Mouse (Mus musculus) testis, postnatal 14 days (tissue): ENCODE measurements around the gene Zswim2.
"Not testable (repeated sequence)": the region's sequence is repeated elsewhere in the genome, so short reads cannot be mapped to it uniquely, and the experiment has no call there.

ENCODE experiments used
- DNase-seq: peaks from one replicate; pipeline ENCODE4 v3.0.0; 2021; ENCODE audit warnings: low spot score

Zswim2 gene

DNA sequence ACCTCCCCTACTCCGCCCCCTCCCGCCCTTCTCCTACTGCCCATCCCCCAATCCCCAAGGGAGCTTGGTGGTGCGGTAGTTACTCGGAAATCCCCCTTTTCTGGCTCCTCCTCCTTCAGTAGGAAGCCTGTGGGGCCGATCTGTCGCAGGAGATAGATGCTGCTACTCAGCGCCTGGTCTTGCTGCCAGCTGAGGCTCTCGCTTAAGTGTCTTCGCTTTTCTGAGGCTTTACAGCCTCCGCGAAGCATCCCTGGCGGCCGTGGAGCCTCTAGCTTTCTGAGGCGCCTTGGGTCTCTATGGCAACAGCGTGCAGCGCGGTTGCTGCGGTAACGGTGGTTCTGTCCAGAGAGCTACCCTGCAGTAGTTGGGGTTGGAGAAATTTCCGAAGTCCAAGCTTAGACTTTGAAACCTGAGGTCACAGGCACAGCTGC, at the start of gene Zswim2:
Gene Zswim2, minus strand, starts transcription at position 298 of the 431 bp plus-strand sequence.
- DNase-seq, result peak; percentile 63

GRCm38 (mm10) chr2:83990253-83990652, 49.2 kb upstream of the Zswim2 start, which contains the start of gene Gm13691:
Gene Gm13691 (plus strand): TSS chr2:83990553.
- DNase-seq, result not testable (repeated sequence)

DNA sequence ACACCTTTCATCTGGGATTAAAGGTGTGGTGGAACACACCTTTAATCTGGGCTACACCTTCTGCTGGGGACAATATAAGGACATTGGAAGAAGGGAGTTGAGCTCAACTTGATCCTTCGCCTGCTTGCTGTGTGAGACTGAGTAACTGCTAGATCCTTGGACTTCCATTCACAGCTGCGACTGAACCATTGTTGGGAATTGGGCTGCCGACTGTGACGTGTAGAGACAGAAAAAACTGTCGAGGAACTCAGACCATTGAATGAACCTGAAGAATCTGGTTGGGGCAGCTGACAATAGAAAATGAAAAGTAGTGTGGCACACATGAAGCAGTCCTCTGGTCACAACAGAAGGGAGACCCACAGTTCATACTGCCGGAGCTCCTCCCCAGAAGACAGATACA, 43.4 kb upstream of the Zswim2 start, which contains the start of gene Gm13697:
Gene Gm13697, plus strand, starts transcription at position 301 of the 400 bp plus-strand sequence.
- not testable (repeated sequence) for DNase-seq

- not testable (repeated sequence) for DNase-seq
Measured at GRCm38 (mm10) chr2:83978633-83979032, 37.6 kb upstream of the Zswim2 start, which contains the start of gene Gm13694. Gene Gm13694 (plus strand): TSS chr2:83978933.

- not testable (repeated sequence) for DNase-seq
Measured at GRCm38 (mm10) chr2:83972823-83973222, 31.8 kb upstream of the Zswim2 start, which contains the start of gene Gm13696. Gene Gm13696 (plus strand): TSS chr2:83973123.

DNA sequence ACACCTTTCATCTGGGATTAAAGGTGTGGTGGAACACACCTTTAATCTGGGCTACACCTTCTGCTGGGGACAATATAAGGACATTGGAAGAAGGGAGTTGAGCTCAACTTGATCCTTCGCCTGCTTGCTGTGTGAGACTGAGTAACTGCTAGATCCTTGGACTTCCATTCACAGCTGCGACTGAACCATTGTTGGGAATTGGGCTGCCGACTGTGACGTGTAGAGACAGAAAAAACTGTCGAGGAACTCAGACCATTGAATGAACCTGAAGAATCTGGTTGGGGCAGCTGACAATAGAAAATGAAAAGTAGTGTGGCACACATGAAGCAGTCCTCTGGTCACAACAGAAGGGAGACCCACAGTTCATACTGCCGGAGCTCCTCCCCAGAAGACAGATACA, 26.0 kb upstream of the Zswim2 start, which contains the start of gene Gm13695:
Gene Gm13695, plus strand, starts transcription at position 301 of the 400 bp plus-strand sequence.
- DNase-seq, result not testable (repeated sequence)

DNA sequence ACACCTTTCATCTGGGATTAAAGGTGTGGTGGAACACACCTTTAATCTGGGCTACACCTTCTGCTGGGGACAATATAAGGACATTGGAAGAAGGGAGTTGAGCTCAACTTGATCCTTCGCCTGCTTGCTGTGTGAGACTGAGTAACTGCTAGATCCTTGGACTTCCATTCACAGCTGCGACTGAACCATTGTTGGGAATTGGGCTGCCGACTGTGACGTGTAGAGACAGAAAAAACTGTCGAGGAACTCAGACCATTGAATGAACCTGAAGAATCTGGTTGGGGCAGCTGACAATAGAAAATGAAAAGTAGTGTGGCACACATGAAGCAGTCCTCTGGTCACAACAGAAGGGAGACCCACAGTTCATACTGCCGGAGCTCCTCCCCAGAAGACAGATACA, 20.2 kb upstream of the Zswim2 start, which contains the start of gene Gm13693:
Gene Gm13693, plus strand, starts transcription at position 301 of the 400 bp plus-strand sequence.
- not testable (repeated sequence) for DNase-seq

DNA sequence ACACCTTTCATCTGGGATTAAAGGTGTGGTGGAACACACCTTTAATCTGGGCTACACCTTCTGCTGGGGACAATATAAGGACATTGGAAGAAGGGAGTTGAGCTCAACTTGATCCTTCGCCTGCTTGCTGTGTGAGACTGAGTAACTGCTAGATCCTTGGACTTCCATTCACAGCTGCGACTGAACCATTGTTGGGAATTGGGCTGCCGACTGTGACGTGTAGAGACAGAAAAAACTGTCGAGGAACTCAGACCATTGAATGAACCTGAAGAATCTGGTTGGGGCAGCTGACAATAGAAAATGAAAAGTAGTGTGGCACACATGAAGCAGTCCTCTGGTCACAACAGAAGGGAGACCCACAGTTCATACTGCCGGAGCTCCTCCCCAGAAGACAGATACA, 14.4 kb upstream of the Zswim2 start, which contains the start of gene Gm13698:
Gene Gm13698, plus strand, starts transcription at position 301 of the 400 bp plus-strand sequence.
- not testable (repeated sequence) for DNase-seq

- DNase-seq, result no peak
Measured at GRCm38 (mm10) chr2:83941792-83942191, 764 bp upstream of the Zswim2 start.

DNA sequence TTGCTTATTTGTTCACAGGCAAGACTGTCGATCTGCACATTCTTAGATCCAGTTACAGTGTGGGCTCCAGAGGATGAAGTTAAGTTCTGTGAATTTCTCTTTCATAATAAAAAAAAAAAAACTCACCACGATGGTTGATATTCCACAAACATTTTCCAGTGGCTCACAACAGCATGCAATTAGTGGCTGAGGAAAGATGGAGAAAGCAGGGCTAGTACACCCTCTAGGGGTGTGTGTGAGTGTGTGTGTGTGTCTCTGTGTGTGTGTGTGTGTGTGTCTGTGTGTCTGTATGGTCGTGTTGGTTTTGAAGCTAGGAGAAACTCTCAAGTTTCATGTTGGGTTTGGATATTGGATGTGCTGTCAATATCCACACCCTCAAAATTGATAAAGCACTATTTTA, 350 bp upstream of the Zswim2 start:
- no peak for DNase-seq

DNA sequence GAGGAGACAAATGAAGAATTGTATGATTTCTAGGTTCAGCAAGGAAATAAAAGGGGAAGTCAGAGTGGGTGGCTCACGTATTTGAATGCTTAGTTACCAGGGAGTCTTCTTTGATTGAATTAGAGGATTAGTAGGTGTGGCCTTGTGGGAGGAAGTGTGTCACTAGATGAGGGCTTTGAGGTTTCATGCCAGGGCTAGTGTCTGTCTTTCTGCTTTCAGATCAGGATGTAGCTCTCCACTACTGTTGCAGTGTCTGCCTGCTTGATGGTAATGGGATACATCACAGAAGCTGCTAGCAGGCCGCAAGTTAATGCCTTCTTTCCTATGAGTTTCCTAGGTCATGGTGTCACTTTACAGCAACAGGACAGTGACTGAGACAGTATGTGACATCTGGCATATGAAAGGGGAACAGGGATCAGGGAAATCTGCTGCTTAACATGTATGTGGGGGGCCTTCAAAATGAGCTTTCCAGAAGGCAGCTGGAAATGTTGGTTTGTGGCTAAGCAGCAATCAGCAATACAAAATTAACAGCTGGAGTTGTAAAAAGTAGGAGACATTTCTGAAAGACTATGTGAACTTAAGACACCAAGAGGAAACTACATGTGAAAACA, 11.4 kb downstream of the Zswim2 start:
- no peak for DNase-seq

DNA sequence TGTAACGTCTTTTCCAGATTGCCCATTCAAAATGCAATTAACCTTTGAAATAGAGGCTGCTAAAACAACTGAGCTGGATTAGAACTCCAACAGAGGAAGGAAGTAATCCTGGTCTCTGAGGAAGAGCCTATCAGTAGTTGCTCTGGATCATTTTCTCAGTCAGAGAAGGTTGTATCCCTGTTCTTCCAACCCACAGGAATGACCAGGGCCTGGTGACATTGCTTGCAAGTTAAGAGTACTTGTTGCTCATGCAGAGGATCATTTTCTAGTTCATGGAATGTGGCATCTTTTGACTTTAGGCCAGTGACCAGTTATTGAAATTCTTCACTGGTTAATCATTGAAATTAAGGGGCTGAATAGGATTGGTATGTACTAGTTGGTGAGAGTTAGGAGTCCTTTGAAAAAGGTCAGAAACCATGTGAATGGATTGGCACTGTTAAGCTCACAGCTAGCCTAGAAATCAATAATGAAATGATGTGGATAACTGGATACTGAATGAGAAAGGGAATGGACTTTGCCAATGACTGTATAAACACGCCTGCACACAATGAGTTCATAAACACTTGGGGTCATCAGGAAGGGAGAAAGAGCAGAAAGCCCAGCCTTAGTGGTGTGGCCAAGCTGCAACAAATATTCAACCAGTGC, 39.0 kb downstream of the Zswim2 start:
- no peak for DNase-seq

DNA sequence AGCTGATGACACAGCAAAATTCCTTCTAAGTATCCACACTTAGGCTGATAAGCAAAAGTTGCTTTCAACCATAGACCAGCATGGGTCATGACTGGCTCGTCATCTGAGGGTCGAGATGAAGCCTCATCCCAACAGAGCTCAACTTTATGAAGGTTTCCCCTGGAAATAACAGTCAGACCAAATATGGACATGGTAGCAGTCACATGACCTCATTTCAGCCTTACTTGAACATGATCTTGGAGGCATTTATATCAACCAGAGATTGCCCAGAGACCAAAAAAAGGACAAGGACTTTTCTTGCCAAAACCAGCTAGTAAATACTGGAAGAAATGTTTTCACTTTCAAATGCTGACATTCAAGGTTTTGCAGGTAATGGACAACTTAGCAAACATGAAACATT, 47.3 kb downstream of the Zswim2 start:
- no peak for DNase-seq

DNA sequence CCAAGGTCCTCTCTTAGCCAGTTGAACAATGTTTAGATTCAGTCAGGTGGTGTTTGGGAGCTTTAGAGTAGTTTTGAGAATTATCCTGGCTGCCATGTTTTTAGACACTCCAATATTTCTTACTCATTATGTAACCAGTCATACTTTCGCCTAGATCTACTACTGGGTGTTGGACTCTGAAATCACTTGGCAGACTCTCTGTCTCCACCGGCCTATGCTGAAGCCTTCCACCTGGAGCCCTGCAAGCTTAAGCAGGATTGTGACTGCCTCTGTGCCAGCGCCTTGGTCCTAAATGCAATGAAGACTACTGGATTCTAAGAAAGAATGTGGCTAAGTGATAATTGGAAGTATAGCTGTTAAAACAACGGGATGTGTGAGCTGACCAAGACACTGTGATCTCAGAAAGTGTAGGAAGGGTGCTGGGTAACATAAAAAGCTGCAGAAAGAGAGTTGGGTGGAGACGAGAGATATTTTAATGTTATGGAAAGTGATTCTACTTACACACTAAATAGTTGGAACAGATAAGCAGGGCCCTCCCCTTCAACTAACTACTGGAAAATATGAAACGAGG, 57.1 kb downstream of the Zswim2 start:
- no peak for DNase-seq
